Mouse (Mus musculus) embryonic fibroblast, embryonic 13.5 days (primary cell): ENCODE measurements around the gene Acsm4.

Experiments used
- CTCF ChIP-seq: IDR thresholded peaks from 2 replicates; pipeline ENCODE4 v1.5.1; 2011; ENCODE audit warnings: mild to moderate bottlenecking, control low read depth, low read length, moderate library complexity, borderline replicate concordance; ENCODE audit not compliant: insufficient read depth
- POLR2A ChIP-seq: IDR thresholded peaks from 2 replicates; pipeline ENCODE4 v1.6.1; 2011; ENCODE audit warnings: low read depth, mild to moderate bottlenecking, control low read depth, low read length, moderate library complexity

DNA sequence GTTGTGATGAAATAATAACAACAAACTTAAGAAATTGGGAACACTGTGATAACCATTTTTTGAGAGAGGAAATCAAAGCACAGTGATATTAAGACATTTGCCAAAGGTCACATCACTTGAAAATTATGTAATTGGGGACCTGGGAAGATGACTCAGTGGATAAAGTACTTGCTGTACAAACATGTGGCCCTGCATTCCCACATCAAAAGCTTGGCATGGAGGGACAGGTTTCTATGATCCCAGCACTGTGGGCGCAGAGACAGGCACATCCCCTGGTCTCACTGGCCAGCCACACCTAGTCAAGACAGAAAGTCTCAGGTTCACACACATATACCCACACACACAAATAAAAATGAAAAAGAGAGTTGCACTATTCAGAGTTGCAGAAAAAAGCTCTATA, 5.1 kb downstream of the Acsm4 start:
- TF ChIP-seq CTCF (no peak), POLR2A (no peak)
